10 mouse cellular contexts compared by ENCODE assay signal in the genomic region with DNA sequence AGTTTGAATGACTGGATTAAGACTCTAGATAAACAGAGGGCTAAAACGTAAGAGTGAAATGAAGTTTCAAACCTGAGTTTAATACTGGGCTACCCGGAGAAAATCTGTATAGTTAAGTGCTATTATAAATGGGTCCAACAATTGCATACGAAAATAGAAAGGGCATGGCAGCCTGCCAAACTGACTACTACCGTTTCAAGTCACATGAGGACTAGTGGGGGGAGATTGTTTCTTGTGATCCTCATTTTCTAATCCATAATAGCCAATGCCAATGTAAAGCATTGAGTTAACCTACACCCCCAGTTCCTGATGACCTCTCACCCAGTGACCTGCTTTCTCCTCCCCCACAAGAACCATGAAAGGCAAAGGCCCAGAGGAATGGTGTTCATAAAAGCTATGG. TPM values are rescaled to one million over a fixed set of nuclear protein-coding genes. Genes with fewer than 3 reads are reported as not detected.
DNase-seq lines count a peak whose midpoint lies in the region; ATAC-seq and TF ChIP-seq lines count a peak whose summit lies in the region.
"Had no signal": no experiment of that assay in that cellular context is flagged by ENCODE, and none has a peak within 500 bp of the region (broad histone marks: within the 10 kb centered on the region; RNA-seq: fewer than 3 reads in every experiment).

No protein-coding gene starts in this region.

- intact Hi-C loops in heart, postnatal 14 days (cut with DNase I) = loop anchor here (5.0 kb wide), 2 partner anchors 96 to 304 kb away; no protein-coding TSS in a partner anchor

- H3K27me3 ChIP-seq in forebrain, embryonic 14.5 days (replicated peaks; ENCODE audit: control insufficient read depth, insufficient read depth, low read length) = no peaks in the 10 kb centered on the region
- no peaks in the 10 kb centered on the region for H3K27me3 ChIP-seq in forebrain, postnatal 0 days (ENCODE audit: insufficient read depth, low read length)
- H3K27me3 ChIP-seq: liver, embryonic 13.5 days had no signal

- no peak overlapping the region for H3K4me2 ChIP-seq in forebrain, embryonic 14.5 days (ENCODE audit: low read length)
- H3K4me2 ChIP-seq in forebrain, postnatal 0 days (ENCODE audit: low read depth) = no peak overlapping the region
- H3K4me2 ChIP-seq: liver, embryonic 13.5 days had no signal

- TF ChIP-seq CTCF in forebrain, postnatal 0 days (IDR thresholded peaks at IDR 0.05; ENCODE audit: low read depth) = no peak

- ATAC-seq in forebrain, embryonic 14.5 days = no peak
- ATAC-seq in forebrain, postnatal 0 days = no peak

- 0 out of 2 replicates have a peak, but pooled peaks cover 3% of the 10 kb centered on the region for H3K4me1 ChIP-seq in forebrain, embryonic 14.5 days (ENCODE audit: control insufficient read depth, insufficient read depth, low read length)
- H3K4me1 ChIP-seq in forebrain, postnatal 0 days (ENCODE audit: insufficient read depth) = 0 out of 2 replicates have a peak, but pooled peaks cover 7% of the 10 kb centered on the region

- no peak overlapping the region for H3K27ac ChIP-seq in forebrain, embryonic 14.5 days (ENCODE audit: low read depth, low read length)
- H3K27ac ChIP-seq in forebrain, postnatal 0 days (ENCODE audit: low read depth, low read length) = no peak overlapping the region
- H3K27ac ChIP-seq: liver, embryonic 13.5 days had no signal

- H3K36me3 ChIP-seq in forebrain, embryonic 14.5 days (ENCODE audit: control insufficient read depth, insufficient read depth, low read length) = no peaks in the 10 kb centered on the region
- no peaks in the 10 kb centered on the region for H3K36me3 ChIP-seq in forebrain, postnatal 0 days (ENCODE audit: insufficient read depth)
- H3K36me3 ChIP-seq: liver, embryonic 13.5 days had no signal

- H3K9me3 ChIP-seq in forebrain, embryonic 14.5 days (replicated peaks; ENCODE audit: control insufficient read depth, low read length) = no peaks in the 10 kb centered on the region
- no peaks in the 10 kb centered on the region for H3K9me3 ChIP-seq in forebrain, postnatal 0 days (ENCODE audit: low read length)
- H3K9me3 ChIP-seq: liver, embryonic 13.5 days had no signal

- DNase-seq in forebrain, embryonic 14.5 days (ENCODE audit: low spot score) = peak; percentile 27
- no peak for DNase-seq in forebrain, postnatal 0 days
- peak; percentile 51 for DNase-seq in testis, postnatal 10 days (ENCODE audit: low spot score)
- no peak for DNase-seq in testis, postnatal 14 days (ENCODE audit: low spot score)
- peak; percentile 59 to 62 for DNase-seq in heart, postnatal 14 days
- DNase-seq in embryo, embryonic 11 days = no peak
- DNase-seq in ovary, postnatal 36 days (ENCODE audit: low spot score) = no peak
- no peak for DNase-seq in layer of hippocampus, adult 18-20 months (ENCODE audit: low spot score in 2 of 2)
- DNase-seq: liver, embryonic 13.5 days; spleen, adult 18-20 months had no signal

- WGBS in forebrain, embryonic 14.5 days = 29% methylated on average over 4 of the region's 4 CpGs
- WGBS in forebrain, postnatal 0 days = 23% methylated on average over 4 of the region's 4 CpGs

- no peak overlapping the region for H3K4me3 ChIP-seq in forebrain, embryonic 14.5 days (ENCODE audit: low read depth, low read length)
- no peak overlapping the region for H3K4me3 ChIP-seq in forebrain, postnatal 0 days (ENCODE audit: low read depth, low read length)
- H3K4me3 ChIP-seq: liver, embryonic 13.5 days had no signal

- no peak overlapping the region for H3K9ac ChIP-seq in forebrain, embryonic 14.5 days (ENCODE audit: low read length)
- no peak overlapping the region for H3K9ac ChIP-seq in forebrain, postnatal 0 days
- H3K9ac ChIP-seq: liver, embryonic 13.5 days had no signal

RNA-seq across cellular contexts. Expression of a gene that starts 2.4 kb away (rescaled TPM):
- polyA plus RNA-seq in forebrain, embryonic 14.5 days (2014; fragmentation: Nextera tagmentation; extraction: Ambion mirVana) = 59.5 and 65.3 TPM in 2 replicates
- 103 and 129 TPM in 2 replicates for total RNA-seq in forebrain, postnatal 0 days (2014; rRNA removed)
- 79.9 and 98.2 TPM in 2 replicates for polyA plus RNA-seq in forebrain, postnatal 0 days (2015; fragmentation: Nextera tagmentation; extraction: Ambion mirVana)
- total RNA-seq in heart, postnatal 14 days (2021) = 10 to 100 TPM; 55.5 to 60.1 TPM
- total RNA-seq in layer of hippocampus, adult 18-20 months (2021) = 10 to 100 TPM; 64.6 to 67.2 TPM

Comparison
In these comparisons a context has a peak if more than half of its experiments do, and no peak if none do; other contexts are left out.
1. DNase-seq: peak in forebrain, embryonic 14.5 days (single experiment), testis, postnatal 10 days (single experiment) and heart, postnatal 14 days (2 of 2); none in forebrain, postnatal 0 days (single experiment), testis, postnatal 14 days (single experiment), embryo, embryonic 11 days (single experiment), ovary, postnatal 36 days (single experiment) and layer of hippocampus, adult 18-20 months (0 of 2).